Mouse (Mus musculus) bone marrow, adult 2 months (tissue): ENCODE measurements around the gene Rita1. TPM values are rescaled to one million over a fixed set of nuclear protein-coding genes. Genes with fewer than 3 reads are reported as not detected.

Experiments
- H3K27ac ChIP-seq: fragments of 200-500 bp; 2 replicates; pipeline ENCODE4 v1.5.1; 2012; ENCODE audit warnings: low read depth, mild to moderate bottlenecking, control low read depth, inconsistent platforms, low read length; ENCODE audit not compliant: control insufficient read depth, poor library complexity, insufficient read depth
- H3K4me1 ChIP-seq: fragments of 200-500 bp; 2 replicates; pipeline ENCODE4 v1.6.1; 2011; ENCODE audit warnings: low read length; ENCODE audit not compliant: control insufficient read depth, insufficient read depth
- H3K4me3 ChIP-seq: fragments of 200-500 bp; replicated peaks from 2 replicates; pipeline ENCODE3; 2011; ENCODE audit warnings: mild to moderate bottlenecking, low read depth, low read length, control low read depth; ENCODE audit not compliant: control insufficient read depth
- CTCF ChIP-seq: fragments of 200-500 bp; IDR thresholded peaks from 2 replicates; pipeline ENCODE4 v1.5.1; 2011; ENCODE audit warnings: low read length, control low read depth; ENCODE audit not compliant: control insufficient read depth, insufficient read depth
- POLR2A ChIP-seq: fragments of 200-500 bp; IDR thresholded peaks from 2 replicates; pipeline ENCODE4 v1.6.1; 2011; ENCODE audit warnings: low read depth, mild to moderate bottlenecking, control low read depth, low read length, borderline replicate concordance; ENCODE audit not compliant: control insufficient read depth
- WGBS: fragments of 180-500 bp; shearing (Covaris S2); methylation state at CpG from one replicate; pipeline ENCODE4 v1.1.7; 2018; 5-methylcytosine and 5-hydroxymethylcytosine counted together
- polyA plus RNA-seq: library from polyadenylated mRNA; stranded (reverse); fragments of >200 nt; gene quantifications from 2 replicates; pipeline ENCODE4 v1.2.4, GENCODE M21; 2011; ENCODE audit warnings: low replicate concordance; ENCODE audit not compliant: missing spikeins, insufficient read depth, insufficient read length

The Rita1 gene
- polyA plus RNA-seq, 1 experiment, result 3.4 TPM

GRCm38 (mm10) chr5:120587616-120587926 lies 24.8 kb downstream of the Rita1 start:
- H3K27ac ChIP-seq, result peak overlapping the region; percentile 96
- TF ChIP-seq CTCF (no peak), POLR2A (no peak)
- H3K4me1 ChIP-seq, result peaks cover 2% of the 10 kb centered on the region; the same call in 1 of the 2 replicates
- WGBS, result 7% methylated on average over 9 of the region's 9 CpGs
- H3K4me3 ChIP-seq, result peak overlapping the region; percentile 81

- peaks cover 2% of the 10 kb centered on the region; the same call in 1 of the 2 replicates for H3K4me1 ChIP-seq
- WGBS, result 31% methylated on average over 17 of the region's 17 CpGs
Observed at GRCm38 (mm10) chr5:120586741-120587615, 25.4 kb downstream of the Rita1 start.

GRCm38 (mm10) chr5:120584968-120585367 lies 27.4 kb downstream of the Rita1 start:
- 83% methylated on average over 15 of the region's 15 CpGs for WGBS
- TF ChIP-seq CTCF (no peak), POLR2A (no peak)
- Histone ChIP-seq H3K27ac (no peak overlapping the region), H3K4me3 (no peak overlapping the region), H3K4me1 (peaks cover 2% of the 10 kb centered on the region; the same call in 1 of the 2 replicates)

More at GRCm38 (mm10) chr5:120586741-120587615, 25.4 kb downstream of the Rita1 start:
- Histone ChIP-seq H3K27ac (peak overlapping the region; percentile 96), H3K4me3 (peak overlapping the region; percentile 81)
- 0 out of 2 replicates have a peak, but pooled peaks have one; percentile 44 for TF ChIP-seq POLR2A
- no peak for TF ChIP-seq CTCF

- WGBS, result 76% methylated on average over 4 of the region's 4 CpGs
- peaks cover 1% of the 10 kb centered on the region; the same call in 1 of the 2 replicates for H3K4me1 ChIP-seq
Observed at GRCm38 (mm10) chr5:120583511-120583910, 28.9 kb downstream of the Rita1 start.

GRCm38 (mm10) chr5:120582002-120582401 lies 30.4 kb downstream of the Rita1 start:
- Histone ChIP-seq H3K4me3 (no peak overlapping the region), H3K4me1 (peaks cover 9% of the 10 kb centered on the region), H3K27ac (no peak overlapping the region)
- WGBS, result 94% methylated on average over 9 of the region's 9 CpGs
- no peak for TF ChIP-seq CTCF
- no peak for TF ChIP-seq POLR2A

More at GRCm38 (mm10) chr5:120583511-120583910, 28.9 kb downstream of the Rita1 start:
- TF ChIP-seq POLR2A, result no peak
- TF ChIP-seq CTCF, result no peak
- Histone ChIP-seq H3K4me3 (no peak overlapping the region), H3K27ac (no peak overlapping the region)

- Histone ChIP-seq H3K4me3 (no peak overlapping the region), H3K4me1 (peaks cover 13% of the 10 kb centered on the region), H3K27ac (no peak overlapping the region)
- TF ChIP-seq POLR2A, result no peak
- no peak for TF ChIP-seq CTCF
- WGBS, result 83% methylated on average over 26 of the region's 26 CpGs
Observed at GRCm38 (mm10) chr5:120579898-120580626, 32.3 kb downstream of the Rita1 start.

GRCm38 (mm10) chr5:120579211-120579897 lies 33.0 kb downstream of the Rita1 start:
- 22% methylated on average over 26 of the region's 26 CpGs for WGBS
- Histone ChIP-seq H3K4me3 (no peak overlapping the region), H3K27ac (peak overlapping the region; percentile 69), H3K4me1 (peaks cover 13% of the 10 kb centered on the region)
- TF ChIP-seq POLR2A (no peak), CTCF (no peak)

GRCm38 (mm10) chr5:120578504-120579081 lies 33.8 kb downstream of the Rita1 start:
- WGBS, result 7% methylated on average over 12 of the region's 12 CpGs
- Histone ChIP-seq H3K4me3 (no peak overlapping the region), H3K4me1 (peaks cover 13% of the 10 kb centered on the region)

More at GRCm38 (mm10) chr5:120578504-120579081, 33.8 kb downstream of the Rita1 start:
- TF ChIP-seq CTCF, result no peak
- TF ChIP-seq POLR2A, result no peak
- peak overlapping the region; percentile 90 for H3K27ac ChIP-seq
